8 mouse cellular contexts compared by ENCODE assay signal in genomic region chr4:154944121-154944590, GRCm38 (mm10). TPM values are rescaled to one million over a fixed set of nuclear protein-coding genes. Genes with fewer than 3 reads are reported as not detected.
DNase-seq lines count a peak whose midpoint lies in the region; ATAC-seq and TF ChIP-seq lines count a peak whose summit lies in the region.

No protein-coding gene starts in this region.

- no peak; the same call in 1 of the 2 replicates for TF ChIP-seq CTCF in gastrocnemius, adult 2 months (IDR thresholded peaks at IDR 0.05)
- TF ChIP-seq CTCF in left cerebral cortex, adult 2 months (IDR thresholded peaks at IDR 0.05), result peak; percentile 97

- H3K4me3 ChIP-seq in gastrocnemius, adult 2 months, result no peak overlapping the region
- no peak overlapping the region for H3K4me3 ChIP-seq in left cerebral cortex, adult 2 months
- H3K4me3 ChIP-seq in macrophage (ENCODE audit: inconsistent target), result no peak overlapping the region

- DNase-seq in gastrocnemius, adult 2 months, result peak; percentile 79
- DNase-seq in hindlimb bud, embryonic 11.5 days (ENCODE audit: extremely low spot score, low read depth, low spot score), result peak; percentile 92
- peak; percentile 63 to 74 for DNase-seq in left cerebral cortex, adult 2 months (ENCODE audit: extremely low spot score in 1 of 2, low spot score in 2 of 2)
- DNase-seq in right cerebral cortex, postnatal 10 days (ENCODE audit: low spot score in 2 of 2), result peak; percentile 85 to 89
- peak; percentile 61 to 78 for DNase-seq in urinary bladder, postnatal 4 days (ENCODE audit: low spot score in 2 of 2)

- no peaks in the 10 kb centered on the region for H3K79me2 ChIP-seq in macrophage (ENCODE audit: inconsistent target)

- H3K27ac ChIP-seq in gastrocnemius, adult 2 months, result peak overlapping the region; percentile 46; the same call in 1 of the 2 replicates
- no peak overlapping the region for H3K27ac ChIP-seq in left cerebral cortex, adult 2 months
- H3K27ac ChIP-seq in macrophage, result 0 out of 2 replicates have a peak overlapping the region, but pooled peaks have one; percentile 5

- intact Hi-C loops in gastrocnemius, adult 2 months (cut with DNase I), result loop anchor here (1.0 to 2.0 kb wide), 4 partner anchors 23 to 122 kb away; no protein-coding TSS in a partner anchor
- intact Hi-C loops in left cerebral cortex, adult 2 months (cut with DNase I), result loop anchor here (1.0 to 2.0 kb wide), 3 partner anchors 21 to 122 kb away; partner anchors contain the start of gene Pank4

- WGBS in macrophage (ENCODE audit: missing documents), result 12% methylated on average over 2 of the region's 2 CpGs

- ATAC-seq in activated CD4-positive, CD25-positive, alpha-beta regulatory T cell, adult 4 months, result peak; percentile 68
- peak; percentile 98 for ATAC-seq in common myeloid progenitor, adult 5-6 weeks (replicated peaks; ENCODE audit: low read depth, poor library complexity, severe bottlenecking)

- no peaks in the 10 kb centered on the region for H3K36me3 ChIP-seq in macrophage (ENCODE audit: inconsistent target)

RNA-seq across cellular contexts. Expression of gene Tnfrsf14, which starts 15.8 kb away (rescaled TPM):
- 100 to 1,000 TPM in 1 of 2 experiments, 10 to 100 TPM in 1; 57.3 to 109 TPM for polyA plus RNA-seq in activated CD4-positive, CD25-positive, alpha-beta regulatory T cell, adult 4 months (2017; shearing (Covaris generic))
- 45.4 and 71.6 TPM in 2 replicates for total RNA-seq in common myeloid progenitor, adult 5-6 weeks (2017)
- total RNA-seq in gastrocnemius, adult 2 months (2021), result 1 to 10 TPM; 1.1 to 2.5 TPM
- 1 to 10 TPM; 1.3 to 1.5 TPM for total RNA-seq in left cerebral cortex, adult 2 months (2021)
- 100 to 1,000 TPM in 21 of 26 experiments, 10 to 100 TPM in 5; 30.8 to 879 (median 175) TPM for total RNA-seq in macrophage (2018; cell fraction: chromatin; rRNA removed)
- total RNA-seq in macrophage (2018; cell fraction: cytosol; rRNA removed), result 100 to 1,000 TPM in 18 of 26 experiments, 10 to 100 TPM in 8; 64.2 to 324 (median 140) TPM
- 100 to 1,000 TPM in 19 of 26 experiments, 10 to 100 TPM in 7; 57.6 to 431 (median 211) TPM for total RNA-seq in macrophage (2018; cell fraction: nucleus; rRNA removed)
- 28.2 to 116 TPM (median 64.4 TPM) in 3 replicates for polyA plus RNA-seq in macrophage (2018)

RNA-seq across cellular contexts. Expression of gene Hes5, which starts 16.6 kb away (rescaled TPM):
- 1 to 10 TPM; 1.0 to 1.1 TPM for polyA plus RNA-seq in activated CD4-positive, CD25-positive, alpha-beta regulatory T cell, adult 4 months (2017; shearing (Covaris generic))
- total RNA-seq in common myeloid progenitor, adult 5-6 weeks (2017), result not detected in 2 replicates
- not detected for total RNA-seq in gastrocnemius, adult 2 months (2021)
- 10 to 100 TPM; 22.3 to 25.3 TPM for total RNA-seq in left cerebral cortex, adult 2 months (2021)
- total RNA-seq in macrophage (2018; cell fraction: chromatin; rRNA removed), result not detected
- not detected for total RNA-seq in macrophage (2018; cell fraction: cytosol; rRNA removed)
- not detected for total RNA-seq in macrophage (2018; cell fraction: nucleus; rRNA removed)
- polyA plus RNA-seq in macrophage (2018), result not detected in 3 replicates

RNA-seq across cellular contexts. Expression of gene Pank4, which starts 19.8 kb away (rescaled TPM):
- 10 to 100 TPM; 37.4 to 40.1 TPM for polyA plus RNA-seq in activated CD4-positive, CD25-positive, alpha-beta regulatory T cell, adult 4 months (2017; shearing (Covaris generic))
- 15.0 and 35.5 TPM in 2 replicates for total RNA-seq in common myeloid progenitor, adult 5-6 weeks (2017)
- 10 to 100 TPM; 33.8 to 43.6 TPM for total RNA-seq in gastrocnemius, adult 2 months (2021)
- total RNA-seq in left cerebral cortex, adult 2 months (2021), result 10 to 100 TPM; 45.1 to 45.5 TPM
- total RNA-seq in macrophage (2018; cell fraction: chromatin; rRNA removed), result 100 to 1,000 TPM in 7 of 26 experiments, 10 to 100 TPM in 19; 46.4 to 126 (median 81.7) TPM
- 10 to 100 TPM in 9 of 26 experiments, 1 to 10 TPM in 17; 5.6 to 13.1 (median 9.3) TPM for total RNA-seq in macrophage (2018; cell fraction: cytosol; rRNA removed)
- total RNA-seq in macrophage (2018; cell fraction: nucleus; rRNA removed), result 10 to 100 TPM; 22.3 to 61.8 (median 36.4) TPM
- polyA plus RNA-seq in macrophage (2018), result 8.1 to 15.0 TPM (median 11.7 TPM) in 3 replicates

RNA-seq across cellular contexts. Expression of gene Fam213b, which starts 45.2 kb away (rescaled TPM):
- 1 to 10 TPM; 6.5 to 7.6 TPM for polyA plus RNA-seq in activated CD4-positive, CD25-positive, alpha-beta regulatory T cell, adult 4 months (2017; shearing (Covaris generic))
- 0.87 TPM in 1 of 2 replicates, not detected in the other for total RNA-seq in common myeloid progenitor, adult 5-6 weeks (2017)
- 100 to 1,000 TPM in 1 of 2 experiments, 10 to 100 TPM in 1; 67.9 to 100 TPM for total RNA-seq in gastrocnemius, adult 2 months (2021)
- total RNA-seq in left cerebral cortex, adult 2 months (2021), result 10 to 100 TPM; 59.8 to 66.7 TPM
- total RNA-seq in macrophage (2018; cell fraction: chromatin; rRNA removed), result 10 to 100 TPM in 15 of 26 experiments, 1 to 10 TPM in 10, under 1 TPM in 1; 0.92 to 25.0 (median 13.2) TPM
- total RNA-seq in macrophage (2018; cell fraction: cytosol; rRNA removed), result 100 to 1,000 TPM in 9 of 26 experiments, 10 to 100 TPM in 17; 67.1 to 127 (median 92.9) TPM
- 10 to 100 TPM in 25 of 26 experiments, 1 to 10 TPM in 1; 9.3 to 46.7 (median 27.1) TPM for total RNA-seq in macrophage (2018; cell fraction: nucleus; rRNA removed)
- 41.3 to 98.7 TPM (median 69.7 TPM) in 3 replicates for polyA plus RNA-seq in macrophage (2018)

Comparison
In these comparisons a context has a peak if more than half of its experiments do, and no peak if none do; other contexts are left out.
1. RNA of gene Tnfrsf14, which starts 15.8 kb away (total RNA-seq): 45.4 to 71.6 TPM in common myeloid progenitor, adult 5-6 weeks; 1.1 to 2.5 TPM in gastrocnemius, adult 2 months and 1.3 to 1.5 TPM in left cerebral cortex, adult 2 months; every median in the first group is over 10 times any median in the second.
2. RNA of gene Hes5, which starts 16.6 kb away (total RNA-seq): 22.3 to 25.3 TPM in left cerebral cortex, adult 2 months; not detected in gastrocnemius, adult 2 months and not detected in common myeloid progenitor, adult 5-6 weeks; every median in the first group is over 10 times any median in the second.
3. Peak in every context shown above with its lines, with median percentiles within 50 percentile points of each other: DNase-seq.